Mouse (Mus musculus) spleen, postnatal 36 days (tissue): ENCODE results near the gene Rdh16.
"Not testable (repeated sequence)": the region's sequence is repeated elsewhere in the genome, so short reads cannot be mapped to it uniquely, and the experiment has no call there.

Experiments used
- DNase-seq, 2 experiments: peaks; one replicate each; pipeline ENCODE4 v3.0.0; 2022; ENCODE audit warnings: low spot score in 2 of 2, mixed read lengths in 1 of 2

Rdh16 gene

GRCm38 (mm10) chr10:127834186-127834585 is 33.2 kb downstream of the Rdh16 start:
- DNase-seq, result not testable (repeated sequence)

GRCm38 (mm10) chr10:127835292-127835691 is 34.3 kb downstream of the Rdh16 start:
- no peak for DNase-seq

- not testable (repeated sequence) for DNase-seq
Observed at GRCm38 (mm10) chr10:127837793-127838192, 36.8 kb downstream of the Rdh16 start.

GRCm38 (mm10) chr10:127838539-127838938 is 37.6 kb downstream of the Rdh16 start:
- DNase-seq, result no peak

- DNase-seq, result no peak
Observed at GRCm38 (mm10) chr10:127840776-127841175, 39.8 kb downstream of the Rdh16 start.

- DNase-seq, result not testable (repeated sequence)
Observed at GRCm38 (mm10) chr10:127845945-127846344, 45.0 kb downstream of the Rdh16 start.

- no peak for DNase-seq
Observed at GRCm38 (mm10) chr10:127848089-127848488, 47.1 kb downstream of the Rdh16 start.

GRCm38 (mm10) chr10:127849628-127850027 is 48.7 kb downstream of the Rdh16 start, which contains the start of gene Rdh19:
Gene Rdh19, plus strand, starts transcription at chr10:127849928.
- DNase-seq, result no peak

- DNase-seq, result no peak
Observed at GRCm38 (mm10) chr10:127856376-127856775, 55.4 kb downstream of the Rdh16 start.

- DNase-seq, result no peak
Observed at GRCm38 (mm10) chr10:127864931-127865330, 64.0 kb downstream of the Rdh16 start.

GRCm38 (mm10) chr10:127866232-127866631 is 65.3 kb downstream of the Rdh16 start, which contains the start of gene Rdh16f2:
Gene Rdh16f2, plus strand, starts transcription at chr10:127866474.
- no peak for DNase-seq

GRCm38 (mm10) chr10:127872484-127872883 is 71.5 kb downstream of the Rdh16 start:
- no peak for DNase-seq

GRCm38 (mm10) chr10:127877681-127878080 is 76.7 kb downstream of the Rdh16 start:
- no peak for DNase-seq

- DNase-seq, result no peak
Observed at GRCm38 (mm10) chr10:127878262-127879057, 77.5 kb downstream of the Rdh16 start.

GRCm38 (mm10) chr10:127879155-127879688 is 78.3 kb downstream of the Rdh16 start:
- no peak for DNase-seq

- DNase-seq, result no peak
Observed at GRCm38 (mm10) chr10:127881041-127881440, 80.1 kb downstream of the Rdh16 start.

GRCm38 (mm10) chr10:127886551-127886950 is 85.6 kb downstream of the Rdh16 start:
- no peak for DNase-seq

GRCm38 (mm10) chr10:127886971-127887370 is 86.0 kb downstream of the Rdh16 start:
- DNase-seq, result no peak

GRCm38 (mm10) chr10:127888605-127889004 is 87.7 kb downstream of the Rdh16 start, which contains the start of gene Rdh7:
Gene Rdh7, minus strand, starts transcription at chr10:127888817.
- DNase-seq, result no peak

GRCm38 (mm10) chr10:127891481-127891880 is 90.5 kb downstream of the Rdh16 start:
- no peak for DNase-seq

GRCm38 (mm10) chr10:127893163-127894022 is 92.4 kb downstream of the Rdh16 start:
- not testable (repeated sequence) for DNase-seq
